Mouse (Mus musculus): ENCODE results near the gene Snrpf. TPM values are rescaled to one million over a fixed set of nuclear protein-coding genes. Genes with fewer than 3 reads are reported as not detected.

Gene Snrpf
- polyA plus RNA-seq (2015; fragmentation: Nextera tagmentation; extraction: Ambion mirVana): 83.3 and 93.2 TPM in 2 replicates

- ATAC-seq (ENCODE audit: insufficient read depth, low FRiP score): peak; percentile 92
- peaks cover 4% of the 10 kb centered on the region; the same call in 1 of the 2 replicates for H3K36me3 ChIP-seq (ENCODE audit: control insufficient read depth, insufficient read depth, low read length)
- no peaks in the 10 kb centered on the region for H3K9me3 ChIP-seq (replicated peaks; ENCODE audit: control insufficient read depth, low read length)
- under 1% methylated on average over 63 of the region's 63 CpGs for WGBS
- no peaks in the 10 kb centered on the region for H3K27me3 ChIP-seq (ENCODE audit: control insufficient read depth, insufficient read depth, low read length)
- H3K9ac ChIP-seq (ENCODE audit: low read length): peak within 1 kb of the TSS; percentile 90
- H3K27ac ChIP-seq (ENCODE audit: low read length): peak within 1 kb of the TSS; percentile 52
- peak within 1 kb of the TSS; percentile 89 for H3K4me2 ChIP-seq (ENCODE audit: low read depth, low read length)
- peaks cover 15% of the 10 kb centered on the region for H3K4me1 ChIP-seq (ENCODE audit: control insufficient read depth, insufficient read depth, low read length)
- peak within 1 kb of the TSS; percentile 94 for H3K4me3 ChIP-seq (replicated peaks; ENCODE audit: low read length)
Observed at GRCm38 (mm10) chr10:93589281-93589848, at the start of gene Snrpf. Gene Snrpf, minus strand, starts transcription at chr10:93589706.

DNA sequence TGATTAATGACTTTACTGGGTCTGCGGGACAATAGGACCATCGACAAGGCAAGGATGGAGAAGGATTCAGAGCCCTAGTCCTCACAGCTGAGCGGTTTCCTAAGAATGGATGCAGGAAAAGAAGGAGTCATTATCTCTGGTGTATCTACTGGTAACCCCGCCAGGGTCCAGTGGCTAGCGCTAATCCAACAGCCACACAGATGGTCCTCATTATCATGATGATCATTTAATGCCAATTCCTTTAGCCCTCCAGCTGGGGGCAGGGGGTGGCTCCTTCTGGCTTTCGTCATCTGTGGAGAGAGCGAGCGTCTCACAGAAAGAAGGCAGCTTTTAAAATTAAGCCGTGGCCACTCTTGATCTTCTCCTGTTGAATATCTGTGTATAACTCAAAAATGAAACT is 46.4 kb upstream of the Snrpf start:
- no peaks in the 10 kb centered on the region for H3K9me3 ChIP-seq (replicated peaks; ENCODE audit: control insufficient read depth, low read length)
- no peaks in the 10 kb centered on the region for H3K36me3 ChIP-seq (ENCODE audit: control insufficient read depth, insufficient read depth, low read length)
- 0 out of 2 replicates have a peak, but pooled peaks cover 7% of the 10 kb centered on the region for H3K4me1 ChIP-seq (ENCODE audit: control insufficient read depth, insufficient read depth, low read length)
- WGBS: 43% methylated on average over 9 of the region's 9 CpGs
- no peak overlapping the region for H3K4me3 ChIP-seq (replicated peaks; ENCODE audit: low read length)
- peaks cover 15% of the 10 kb centered on the region; the same call in 1 of the 2 replicates for H3K27me3 ChIP-seq (ENCODE audit: control insufficient read depth, insufficient read depth, low read length)
- no peak overlapping the region for H3K4me2 ChIP-seq (ENCODE audit: low read depth, low read length)
- no peak overlapping the region for H3K9ac ChIP-seq (ENCODE audit: low read length)
- no peak for ATAC-seq (ENCODE audit: insufficient read depth, low FRiP score)
- H3K27ac ChIP-seq (ENCODE audit: low read length): no peak overlapping the region

DNA sequence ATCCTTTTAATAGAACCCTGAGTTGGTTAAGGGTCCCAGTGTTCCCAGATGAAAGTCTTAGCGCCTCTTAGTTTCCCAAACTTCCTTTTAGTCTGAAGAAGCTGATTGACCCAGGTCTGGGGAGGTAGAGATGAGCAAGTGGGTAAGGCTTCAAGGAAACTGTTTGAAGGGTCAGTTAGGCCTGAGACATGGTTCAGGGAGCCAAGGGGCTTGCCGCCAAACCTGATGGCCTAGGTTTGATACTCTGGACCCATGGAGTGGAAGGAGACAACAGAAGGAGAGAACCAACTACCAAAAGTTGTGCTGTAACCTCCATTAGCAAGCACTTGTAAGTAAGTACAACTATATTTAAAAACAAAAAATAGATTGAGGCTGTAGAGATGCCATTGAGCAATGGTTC is 44.5 kb upstream of the Snrpf start:
- H3K27ac ChIP-seq (ENCODE audit: low read length): no peak overlapping the region
- H3K9me3 ChIP-seq (replicated peaks; ENCODE audit: control insufficient read depth, low read length): no peaks in the 10 kb centered on the region
- no peaks in the 10 kb centered on the region for H3K36me3 ChIP-seq (ENCODE audit: control insufficient read depth, insufficient read depth, low read length)
- no peak overlapping the region for H3K4me2 ChIP-seq (ENCODE audit: low read depth, low read length)
- no peaks in the 10 kb centered on the region for H3K4me1 ChIP-seq (ENCODE audit: control insufficient read depth, insufficient read depth, low read length)
- no peak for ATAC-seq (ENCODE audit: insufficient read depth, low FRiP score)
- WGBS: 89% methylated on average over 2 of the region's 2 CpGs
- 0 out of 2 replicates have a peak, but pooled peaks cover 5% of the 10 kb centered on the region for H3K27me3 ChIP-seq (ENCODE audit: control insufficient read depth, insufficient read depth, low read length)
- H3K4me3 ChIP-seq (replicated peaks; ENCODE audit: low read length): no peak overlapping the region
- H3K9ac ChIP-seq (ENCODE audit: low read length): no peak overlapping the region

- H3K4me3 ChIP-seq (replicated peaks; ENCODE audit: low read length): no peak overlapping the region
- no peaks in the 10 kb centered on the region for H3K4me1 ChIP-seq (ENCODE audit: control insufficient read depth, insufficient read depth, low read length)
- H3K4me2 ChIP-seq (ENCODE audit: low read depth, low read length): no peak overlapping the region
- no peaks in the 10 kb centered on the region for H3K36me3 ChIP-seq (ENCODE audit: control insufficient read depth, insufficient read depth, low read length)
- no peak for ATAC-seq (ENCODE audit: insufficient read depth, low FRiP score)
- WGBS: 88% methylated on average over 5 of the region's 5 CpGs
- H3K9me3 ChIP-seq (replicated peaks; ENCODE audit: control insufficient read depth, low read length): no peaks in the 10 kb centered on the region
- no peak overlapping the region for H3K27ac ChIP-seq (ENCODE audit: low read length)
- no peak overlapping the region for H3K9ac ChIP-seq (ENCODE audit: low read length)
- H3K27me3 ChIP-seq (ENCODE audit: control insufficient read depth, insufficient read depth, low read length): 0 out of 2 replicates have a peak, but pooled peaks cover 5% of the 10 kb centered on the region
Observed at GRCm38 (mm10) chr10:93633563-93633962, 44.1 kb upstream of the Snrpf start.

GRCm38 (mm10) chr10:93632086-93632485 is 42.6 kb upstream of the Snrpf start:
- Histone ChIP-seq H3K27me3 (ENCODE audit: control insufficient read depth, insufficient read depth, low read length) (0 out of 2 replicates have a peak, but pooled peaks cover 5% of the 10 kb centered on the region), H3K4me1 (ENCODE audit: control insufficient read depth, insufficient read depth, low read length) (no peaks in the 10 kb centered on the region), H3K4me2 (ENCODE audit: low read depth, low read length) (no peak overlapping the region), H3K36me3 (ENCODE audit: control insufficient read depth, insufficient read depth, low read length) (no peaks in the 10 kb centered on the region), H3K9me3 (replicated peaks; ENCODE audit: control insufficient read depth, low read length) (no peaks in the 10 kb centered on the region), H3K4me3 (replicated peaks; ENCODE audit: low read length) (no peak overlapping the region), H3K9ac (ENCODE audit: low read length) (no peak overlapping the region), H3K27ac (ENCODE audit: low read length) (no peak overlapping the region)
- WGBS: 67% methylated on average over 4 of the region's 4 CpGs
- no peak for ATAC-seq (ENCODE audit: insufficient read depth, low FRiP score)

GRCm38 (mm10) chr10:93630310-93630709 is 40.8 kb upstream of the Snrpf start:
- whole genome bisulfite sequencing: 92% methylated on average over 5 of the region's 5 CpGs
- Histone ChIP-seq H3K27ac (ENCODE audit: low read length) (no peak overlapping the region), H3K36me3 (ENCODE audit: control insufficient read depth, insufficient read depth, low read length) (no peaks in the 10 kb centered on the region), H3K9me3 (replicated peaks; ENCODE audit: control insufficient read depth, low read length) (no peaks in the 10 kb centered on the region), H3K4me1 (ENCODE audit: control insufficient read depth, insufficient read depth, low read length) (no peaks in the 10 kb centered on the region), H3K27me3 (ENCODE audit: control insufficient read depth, insufficient read depth, low read length) (0 out of 2 replicates have a peak, but pooled peaks cover 3% of the 10 kb centered on the region), H3K9ac (ENCODE audit: low read length) (no peak overlapping the region), H3K4me2 (ENCODE audit: low read depth, low read length) (no peak overlapping the region), H3K4me3 (replicated peaks; ENCODE audit: low read length) (no peak overlapping the region)
- no peak for ATAC-seq (ENCODE audit: insufficient read depth, low FRiP score)

GRCm38 (mm10) chr10:93624151-93624550 is 34.6 kb upstream of the Snrpf start:
- H3K27ac ChIP-seq (ENCODE audit: low read length): no peak overlapping the region
- no peaks in the 10 kb centered on the region for H3K4me1 ChIP-seq (ENCODE audit: control insufficient read depth, insufficient read depth, low read length)
- no peaks in the 10 kb centered on the region for H3K27me3 ChIP-seq (ENCODE audit: control insufficient read depth, insufficient read depth, low read length)
- H3K36me3 ChIP-seq (ENCODE audit: control insufficient read depth, insufficient read depth, low read length): no peaks in the 10 kb centered on the region
- peak overlapping the region; percentile 25; the same call in 1 of the 2 replicates for H3K4me3 ChIP-seq (replicated peaks; ENCODE audit: low read length)
- WGBS: 43% methylated on average over 10 of the region's 10 CpGs
- H3K9me3 ChIP-seq (replicated peaks; ENCODE audit: control insufficient read depth, low read length): no peaks in the 10 kb centered on the region
- ATAC-seq (ENCODE audit: insufficient read depth, low FRiP score): no peak
- peak overlapping the region; percentile 43 for H3K4me2 ChIP-seq (ENCODE audit: low read depth, low read length)
- H3K9ac ChIP-seq (ENCODE audit: low read length): no peak overlapping the region

GRCm38 (mm10) chr10:93623725-93624124 is 34.2 kb upstream of the Snrpf start:
- no peaks in the 10 kb centered on the region for H3K27me3 ChIP-seq (ENCODE audit: control insufficient read depth, insufficient read depth, low read length)
- no peak overlapping the region for H3K27ac ChIP-seq (ENCODE audit: low read length)
- no peaks in the 10 kb centered on the region for H3K4me1 ChIP-seq (ENCODE audit: control insufficient read depth, insufficient read depth, low read length)
- H3K36me3 ChIP-seq (ENCODE audit: control insufficient read depth, insufficient read depth, low read length): no peaks in the 10 kb centered on the region
- no peak overlapping the region for H3K9ac ChIP-seq (ENCODE audit: low read length)
- 19% methylated on average over 9 of the region's 9 CpGs for WGBS
- H3K4me3 ChIP-seq (replicated peaks; ENCODE audit: low read length): peak overlapping the region; percentile 25; the same call in 1 of the 2 replicates
- H3K9me3 ChIP-seq (replicated peaks; ENCODE audit: control insufficient read depth, low read length): no peaks in the 10 kb centered on the region
- peak overlapping the region; percentile 43 for H3K4me2 ChIP-seq (ENCODE audit: low read depth, low read length)
- no peak; the same call in 1 of the 2 replicates for ATAC-seq (ENCODE audit: insufficient read depth, low FRiP score)

DNA sequence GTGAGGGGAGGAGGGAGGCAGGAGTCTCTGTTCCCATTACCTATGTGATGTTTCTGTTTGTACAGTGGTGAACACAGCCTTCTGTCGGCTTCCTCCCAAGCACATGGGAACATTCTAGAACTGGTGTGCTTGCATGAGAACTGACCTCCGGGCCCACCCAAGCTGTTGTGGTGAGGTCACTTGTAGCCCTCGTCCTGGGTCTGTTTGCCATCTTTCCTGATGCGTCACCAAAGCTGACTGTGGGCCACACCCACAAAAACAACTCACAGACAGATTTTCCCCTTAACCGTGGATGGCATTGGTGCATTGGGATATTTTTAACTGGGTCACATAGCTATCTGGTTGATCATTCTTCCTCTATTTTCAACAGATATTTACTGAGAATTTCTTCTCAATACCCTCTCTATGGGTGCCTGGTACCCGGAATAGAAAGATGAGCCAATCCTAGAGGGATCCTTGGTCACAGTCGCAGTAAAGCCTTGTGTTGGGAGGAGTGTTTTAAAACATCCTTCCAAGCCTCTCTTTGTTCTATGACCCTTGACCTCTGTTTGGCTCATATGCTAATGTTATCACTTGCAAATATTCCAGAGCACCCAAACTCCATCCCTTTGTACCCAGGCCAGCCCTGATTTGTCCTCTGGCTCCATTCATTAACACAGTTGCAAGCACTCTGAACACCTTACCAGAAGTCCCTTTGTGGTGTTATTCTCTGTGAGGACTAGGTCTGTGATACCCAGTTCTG is 31.1 kb upstream of the Snrpf start:
- H3K9me3 ChIP-seq (replicated peaks; ENCODE audit: control insufficient read depth, low read length): no peaks in the 10 kb centered on the region
- H3K27me3 ChIP-seq (ENCODE audit: control insufficient read depth, insufficient read depth, low read length): no peaks in the 10 kb centered on the region
- H3K27ac ChIP-seq (ENCODE audit: low read length): no peak overlapping the region
- no peaks in the 10 kb centered on the region for H3K4me1 ChIP-seq (ENCODE audit: control insufficient read depth, insufficient read depth, low read length)
- whole genome bisulfite sequencing: 46% methylated on average over 7 of the region's 7 CpGs
- no peak overlapping the region for H3K4me2 ChIP-seq (ENCODE audit: low read depth, low read length)
- no peak overlapping the region for H3K4me3 ChIP-seq (replicated peaks; ENCODE audit: low read length)
- H3K36me3 ChIP-seq (ENCODE audit: control insufficient read depth, insufficient read depth, low read length): no peaks in the 10 kb centered on the region
- no peak for ATAC-seq (ENCODE audit: insufficient read depth, low FRiP score)
- no peak overlapping the region for H3K9ac ChIP-seq (ENCODE audit: low read length)

Data from stomach, embryonic 16.5 days (tissue).